Comparison of ENCODE assay signal across 11 mouse cellular contexts in genomic region chr19:22754071-22754470, GRCm38 (mm10).
DNase-seq lines count a peak whose midpoint lies in the region.
"Had no signal": no experiment of that assay in that cellular context is flagged by ENCODE, and none has a peak within 500 bp of the region (broad histone marks: within the 10 kb centered on the region; RNA-seq: fewer than 3 reads in every experiment).

No protein-coding gene starts in this region.

- DNase-seq in cerebellum, adult 11-12 months, result peak; percentile 55
- no peak for DNase-seq in cerebellum, adult 9-10 months
- DNase-seq in left cerebral cortex, postnatal 25 days (ENCODE audit: low spot score in 2 of 2), result peak; percentile 27 to 43
- DNase-seq in left cerebral cortex, postnatal 10 days (ENCODE audit: extremely low spot score in 1 of 2, low spot score in 2 of 2), result no peak
- DNase-seq in cerebellum, postnatal 25 days, result peak; percentile 50 to 60
- DNase-seq in layer of hippocampus, postnatal 14 days (ENCODE audit: low spot score in 2 of 2), result peak; percentile 31 to 42
- no peak for DNase-seq in spleen, postnatal 14 days (ENCODE audit: low spot score in 2 of 2)
- DNase-seq in kidney, adult 8-10 months, result no peak
- DNase-seq: kidney, adult 11 months; kidney, postnatal 25 days; thymus, postnatal 36 days had no signal

- intact Hi-C loops in left cerebral cortex, postnatal 25 days (cut with DNase I), result no loop called here
- intact Hi-C loops in left cerebral cortex, postnatal 10 days (cut with DNase I), result no loop called here

Comparison
In these comparisons a context has a peak if more than half of its experiments do, and no peak if none do; other contexts are left out.
1. DNase-seq: peak in cerebellum, adult 11-12 months (single experiment), left cerebral cortex, postnatal 25 days (2 of 2), cerebellum, postnatal 25 days (2 of 2) and layer of hippocampus, postnatal 14 days (2 of 2); none in cerebellum, adult 9-10 months (single experiment), left cerebral cortex, postnatal 10 days (0 of 2), spleen, postnatal 14 days (0 of 2) and kidney, adult 8-10 months (0 of 2).